In the genomic region with DNA sequence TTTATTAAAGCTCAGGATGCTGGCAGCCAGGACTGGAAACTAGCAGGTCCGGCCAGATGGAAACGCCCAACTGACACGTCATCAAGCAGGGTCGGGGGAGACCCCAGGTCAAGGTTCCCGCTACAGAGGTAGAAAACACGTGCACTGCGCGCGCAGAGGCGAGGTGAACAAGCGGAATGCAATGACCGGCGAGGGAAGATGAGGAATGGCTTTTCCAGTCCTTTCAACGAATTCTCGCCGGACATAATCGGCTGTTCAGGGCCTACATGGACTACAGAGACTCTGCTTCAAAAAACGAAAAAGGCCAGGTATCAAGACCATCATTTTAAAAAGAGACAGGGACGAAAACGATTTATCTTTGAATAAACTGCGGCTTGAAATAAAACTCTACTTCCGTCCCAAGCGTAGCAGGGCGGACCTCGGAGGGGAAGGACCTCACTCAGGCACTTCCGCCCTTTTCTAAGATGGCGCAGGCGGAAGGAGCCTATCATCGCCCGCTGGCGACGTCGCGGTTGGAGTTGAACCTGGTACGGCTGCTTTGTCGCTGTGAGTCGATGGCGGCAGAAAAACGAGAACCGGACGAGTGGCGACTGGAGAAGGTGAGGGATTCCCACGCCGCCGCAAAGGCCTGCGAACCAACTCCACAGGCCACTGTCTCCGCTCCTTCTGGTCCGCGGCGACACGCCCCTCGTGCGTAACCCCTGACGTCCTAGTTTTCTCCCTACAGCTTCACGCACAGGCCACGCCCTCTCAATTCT, we compare ENCODE assay signal across 7 mouse cellular contexts. TPM values are rescaled to one million over a fixed set of nuclear protein-coding genes. Genes with fewer than 3 reads are reported as not detected.
A peak's percentile ranks its signal among the peaks of the same experiment; 100 is the strongest.
DNase-seq lines count a peak whose midpoint lies in the region; ATAC-seq lines count a peak whose summit lies in the region.

A gene (plus strand): TSS at position 78 of the 758 bp plus-strand sequence.

- H3K4me3 ChIP-seq in intestine, embryonic 15.5 days (replicated peaks), result peak within 1 kb of the TSS; percentile 70
- H3K4me3 ChIP-seq in midbrain, embryonic 10.5 days, result peak within 1 kb of the TSS; percentile 72

- H3K27ac ChIP-seq in intestine, embryonic 15.5 days, result peak within 1 kb of the TSS; percentile 89
- H3K27ac ChIP-seq in midbrain, embryonic 10.5 days (replicated peaks), result peak within 1 kb of the TSS; percentile 92

- H3K9me3 ChIP-seq in intestine, embryonic 15.5 days, result no peaks in the 10 kb centered on the region
- H3K9me3 ChIP-seq in midbrain, embryonic 10.5 days (replicated peaks), result no peaks in the 10 kb centered on the region

- peak within 1 kb of the TSS; percentile 88 for H3K4me2 ChIP-seq in intestine, embryonic 15.5 days (replicated peaks)

- under 1% methylated on average over 56 of the region's 56 CpGs for WGBS in intestine, embryonic 15.5 days
- WGBS in midbrain, embryonic 10.5 days, result 0% methylated on average over 56 of the region's 56 CpGs

- H3K9ac ChIP-seq in intestine, embryonic 15.5 days, result peak within 1 kb of the TSS; percentile 74

- intact Hi-C loops in gastrocnemius, postnatal 36 days (cut with DNase I), result no loop called here
- intact Hi-C loops in left cerebral cortex, postnatal 25 days (cut with DNase I), result loop anchor here (2.0 kb wide), 2 partner anchors 94 to 470 kb away; a partner anchor contains a TSS

- peak; percentile 84 for ATAC-seq in intestine, embryonic 15.5 days

- H3K36me3 ChIP-seq in intestine, embryonic 15.5 days, result peaks cover 5% of the 10 kb centered on the region; the same call in 1 of the 2 replicates
- peaks cover 20% of the 10 kb centered on the region for H3K36me3 ChIP-seq in midbrain, embryonic 10.5 days

- peaks cover 11% of the 10 kb centered on the region; the same call in 1 of the 2 replicates for H3K4me1 ChIP-seq in intestine, embryonic 15.5 days (replicated peaks)
- peaks cover 36% of the 10 kb centered on the region for H3K4me1 ChIP-seq in midbrain, embryonic 10.5 days

- DNase-seq in adrenal gland, adult (ENCODE audit: inconsistent age in 2 of 2, low spot score in 1 of 2), result peak; percentile 97 to 99
- peak; percentile 96 for DNase-seq in embryo, embryonic 11 days
- DNase-seq in gastrocnemius, postnatal 36 days, result peak; percentile 86 to 93
- peak; percentile 93 to 96 for DNase-seq in left cerebral cortex, postnatal 25 days (ENCODE audit: low spot score in 2 of 2)
- peak; percentile 91 for DNase-seq in midbrain, embryonic 10.5 days (ENCODE audit: low spot score)
- DNase-seq in right cerebral cortex, postnatal 4 days, result peak; percentile 81

- no peaks in the 10 kb centered on the region for H3K27me3 ChIP-seq in intestine, embryonic 15.5 days (replicated peaks)
- no peaks in the 10 kb centered on the region for H3K27me3 ChIP-seq in midbrain, embryonic 10.5 days (ENCODE audit: low read depth, poor library complexity, severe bottlenecking)

RNA-seq across cellular contexts. Expression of the gene that starts here (rescaled TPM):
- 10 to 100 TPM; 75.4 to 96.2 TPM for total RNA-seq in gastrocnemius, postnatal 36 days (2021)
- polyA plus RNA-seq in intestine, embryonic 15.5 days (2015; fragmentation: Nextera tagmentation; extraction: Ambion mirVana), result 93.5 and 93.8 TPM in 2 replicates
- total RNA-seq in left cerebral cortex, postnatal 25 days (2021), result 100 to 1,000 TPM in 1 of 2 experiments, 10 to 100 TPM in 1; 95.9 to 102 TPM
- 68.5 and 74.3 TPM in 2 replicates for polyA plus RNA-seq in midbrain, embryonic 10.5 days (2016; fragmentation: Nextera tagmentation; extraction: Ambion mirVana)

Comparison
In these comparisons a context has a peak if more than half of its experiments do, and no peak if none do; other contexts are left out.
1. Peak in every context shown above with its lines: DNase-seq, ATAC-seq, H3K4me3 ChIP-seq and H3K27ac ChIP-seq.